Mouse (Mus musculus) CH12.LX (cell line): ENCODE data around the gene Psmb7.

Source experiments
- BHLHE40 ChIP-seq: IDR thresholded peaks from 2 replicates; pipeline ENCODE4 v1.6.1; 2011; ENCODE audit warnings: mild to moderate bottlenecking, low read depth, low read length, improper control_type of control experiment
- CHD1 ChIP-seq: IDR thresholded peaks from 2 replicates; pipeline ENCODE4 v1.6.1; 2012; ENCODE audit warnings: low read depth, low read length, improper control_type of control experiment, inconsistent platforms
- CHD2 ChIP-seq: IDR thresholded peaks from 2 replicates; pipeline ENCODE4 v1.6.1; 2011; ENCODE audit warnings: low read length, improper control_type of control experiment
- CTCF ChIP-seq, 2 experiments: IDR thresholded peaks in 1 of 2; conservative IDR thresholded peaks in 1 of 2; 2 replicates each; pipeline ENCODE4 v1.5.1; 2011 to 2012; ENCODE audit warnings: low read depth in 2 of 2, low read length in 2 of 2, improper control_type of control experiment in 1 of 2, inconsistent platforms in 1 of 2, mild to moderate bottlenecking in 1 of 2, moderate library complexity in 1 of 2
- E2F4 ChIP-seq: IDR thresholded peaks from 2 replicates; pipeline ENCODE4 v1.6.1; 2011; ENCODE audit warnings: low read depth, low read length, improper control_type of control experiment; ENCODE audit not compliant: insufficient replicate concordance
- EP300 ChIP-seq: IDR thresholded peaks from 2 replicates; pipeline ENCODE4 v1.6.1; 2011; ENCODE audit warnings: low read length, improper control_type of control experiment
- MXI1 ChIP-seq: IDR thresholded peaks from 2 replicates; pipeline ENCODE4 v1.6.1; 2011; ENCODE audit warnings: mild to moderate bottlenecking, low read depth, low read length, improper control_type of control experiment
- PAX5 ChIP-seq: IDR thresholded peaks from 2 replicates; pipeline ENCODE4 v1.6.1; 2012; ENCODE audit warnings: low read length, inconsistent platforms, mixed read lengths
- POLR2A ChIP-seq: IDR thresholded peaks from 2 replicates; pipeline ENCODE4 v1.6.1; 2011; ENCODE audit warnings: low read depth, mild to moderate bottlenecking, improper control_type of control experiment, low read length
- POLR2AphosphoS2 ChIP-seq: IDR thresholded peaks from 2 replicates; pipeline ENCODE4 v1.6.1; 2011; ENCODE audit warnings: low read depth, low read length, improper control_type of control experiment
- USF1 ChIP-seq: IDR thresholded peaks from 2 replicates; pipeline ENCODE4 v1.6.1; 2014; ENCODE audit warnings: low read depth, mild to moderate bottlenecking, inconsistent platforms, low read length, improper control_type of control experiment
- ZC3H11A ChIP-seq: IDR thresholded peaks from 2 replicates; pipeline ENCODE4 v1.6.1; 2012; ENCODE audit warnings: low read depth, mild to moderate bottlenecking, inconsistent platforms, low read length, improper control_type of control experiment
- ZMIZ1 ChIP-seq: IDR thresholded peaks from 2 replicates; pipeline ENCODE4 v1.6.1; 2012; ENCODE audit warnings: low read depth, mild to moderate bottlenecking, inconsistent platforms, low read length, improper control_type of control experiment
- ZNF384 ChIP-seq: IDR thresholded peaks from 2 replicates; pipeline ENCODE4 v1.6.1; 2012; ENCODE audit warnings: low read depth, low read length, improper control_type of control experiment, inconsistent platforms

DNA sequence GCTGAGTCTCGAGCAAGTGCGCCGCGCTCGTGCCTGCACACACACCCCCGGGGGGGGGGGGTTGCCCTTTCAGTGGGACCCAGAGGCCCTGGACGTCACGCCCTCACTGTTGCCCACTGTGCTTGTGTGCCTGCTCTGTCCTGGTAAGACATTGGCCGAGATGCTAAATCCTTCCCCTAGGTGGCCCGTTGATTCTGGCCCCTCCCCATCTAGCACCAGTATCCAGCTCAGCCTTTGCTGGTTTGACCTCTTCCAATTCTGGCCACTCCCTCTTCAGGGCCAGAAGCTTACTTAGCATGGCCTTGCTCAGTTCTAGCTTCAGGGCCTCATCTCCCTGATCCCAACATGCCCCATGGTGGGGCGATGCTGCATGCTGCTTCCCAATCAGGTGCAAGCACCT lies 28.6 kb upstream of the Psmb7 start:
- no peak for TF ChIP-seq E2F4
- TF ChIP-seq EP300: no peak
- TF ChIP-seq CHD2: no peak
- TF ChIP-seq POLR2A: no peak
- no peak for TF ChIP-seq CTCF (conservative IDR thresholded peaks at IDR 0.05 in 1 of 2, IDR thresholded peaks at IDR 0.05 in 1 of 2; ENCODE audit: low read depth in 2 of 2, low read length in 2 of 2)
- no peak for TF ChIP-seq POLR2AphosphoS2
- TF ChIP-seq ZNF384: no peak
- no peak for TF ChIP-seq CHD1
- TF ChIP-seq PAX5: no peak
- TF ChIP-seq ZMIZ1: no peak
- TF ChIP-seq USF1: no peak
- no peak for TF ChIP-seq BHLHE40
- TF ChIP-seq MXI1: no peak
- TF ChIP-seq ZC3H11A: no peak
